Mouse (Mus musculus): ENCODE measurements around the gene Naa25.
"Not testable (repeated sequence)": the region's sequence is repeated elsewhere in the genome, so short reads cannot be mapped to it uniquely, and the experiment has no call there.

Naa25 gene

GRCm38 (mm10) chr5:121376972-121377371 lies 20.8 kb upstream of the Naa25 start:
- peaks cover 54% of the 10 kb centered on the region for H3K36me3 ChIP-seq (ENCODE audit: insufficient read depth, low read length)
- not testable (repeated sequence) for H3K4me1 ChIP-seq (replicated peaks; ENCODE audit: low read depth, low read length); H3K27me3 ChIP-seq (ENCODE audit: insufficient read depth, low read length); H3K4me3 ChIP-seq (replicated peaks; ENCODE audit: low read length); H3K9me3 ChIP-seq (ENCODE audit: low read length)
- peak; percentile 39; the same call in 1 of the 2 replicates for TF ChIP-seq CTCF (conservative IDR thresholded peaks at IDR 0.05; ENCODE audit: low read length)

- Histone ChIP-seq H3K4me1 (replicated peaks; ENCODE audit: low read depth, low read length) (no peaks in the 10 kb centered on the region), H3K27me3 (ENCODE audit: insufficient read depth, low read length) (peaks cover 3% of the 10 kb centered on the region), H3K4me3 (replicated peaks; ENCODE audit: low read length) (no peak overlapping the region), H3K9me3 (ENCODE audit: low read length) (no peaks in the 10 kb centered on the region), H3K36me3 (ENCODE audit: insufficient read depth, low read length) (peaks cover 39% of the 10 kb centered on the region)
- no peak for TF ChIP-seq NANOG (IDR thresholded peaks at IDR 0.05; ENCODE audit: borderline replicate concordance, low read length)
- TF ChIP-seq POU5F1 (IDR thresholded peaks at IDR 0.05; ENCODE audit: borderline replicate concordance, low read length) = no peak
- TF ChIP-seq CTCF (conservative IDR thresholded peaks at IDR 0.05; ENCODE audit: low read length) = no peak
Observed at GRCm38 (mm10) chr5:121378678-121379256, 19.0 kb upstream of the Naa25 start.

GRCm38 (mm10) chr5:121380692-121381091 lies 17.0 kb upstream of the Naa25 start:
- H3K36me3 ChIP-seq (ENCODE audit: insufficient read depth, low read length) = peaks cover 24% of the 10 kb centered on the region
- no peaks in the 10 kb centered on the region for H3K9me3 ChIP-seq (ENCODE audit: low read length)
- no peak overlapping the region for H3K4me3 ChIP-seq (replicated peaks; ENCODE audit: low read length)
- peaks cover 13% of the 10 kb centered on the region for H3K27me3 ChIP-seq (ENCODE audit: insufficient read depth, low read length)
- peaks cover 10% of the 10 kb centered on the region for H3K4me1 ChIP-seq (replicated peaks; ENCODE audit: low read depth, low read length)
- TF ChIP-seq CTCF (conservative IDR thresholded peaks at IDR 0.05; ENCODE audit: low read length) (peak; percentile 93), POU5F1 (IDR thresholded peaks at IDR 0.05; ENCODE audit: borderline replicate concordance, low read length) (no peak), NANOG (IDR thresholded peaks at IDR 0.05; ENCODE audit: borderline replicate concordance, low read length) (no peak)

- Histone ChIP-seq H3K4me1 (replicated peaks; ENCODE audit: low read depth, low read length) (peaks cover 22% of the 10 kb centered on the region), H3K9me3 (ENCODE audit: low read length) (no peaks in the 10 kb centered on the region), H3K27me3 (ENCODE audit: insufficient read depth, low read length) (peaks cover 33% of the 10 kb centered on the region), H3K4me3 (replicated peaks; ENCODE audit: low read length) (peak overlapping the region; percentile 83; the same call in 1 of the 2 replicates), H3K36me3 (ENCODE audit: insufficient read depth, low read length) (peaks cover 3% of the 10 kb centered on the region)
- no peak for TF ChIP-seq NANOG (IDR thresholded peaks at IDR 0.05; ENCODE audit: borderline replicate concordance, low read length)
- TF ChIP-seq POU5F1 (IDR thresholded peaks at IDR 0.05; ENCODE audit: borderline replicate concordance, low read length) = no peak
- no peak for TF ChIP-seq CTCF (conservative IDR thresholded peaks at IDR 0.05; ENCODE audit: low read length)
Observed at GRCm38 (mm10) chr5:121383857-121384756, 13.6 kb upstream of the Naa25 start.

GRCm38 (mm10) chr5:121384757-121385460 lies 12.8 kb upstream of the Naa25 start:
- H3K27me3 ChIP-seq (ENCODE audit: insufficient read depth, low read length) = peaks cover 33% of the 10 kb centered on the region
- peaks cover 30% of the 10 kb centered on the region for H3K4me1 ChIP-seq (replicated peaks; ENCODE audit: low read depth, low read length)
- TF ChIP-seq CTCF (conservative IDR thresholded peaks at IDR 0.05; ENCODE audit: low read length) (no peak), NANOG (IDR thresholded peaks at IDR 0.05; ENCODE audit: borderline replicate concordance, low read length) (no peak), POU5F1 (IDR thresholded peaks at IDR 0.05; ENCODE audit: borderline replicate concordance, low read length) (no peak)
- no peaks in the 10 kb centered on the region for H3K9me3 ChIP-seq (ENCODE audit: low read length)
- peak overlapping the region; percentile 83 for H3K4me3 ChIP-seq (replicated peaks; ENCODE audit: low read length)
- H3K36me3 ChIP-seq (ENCODE audit: insufficient read depth, low read length) = no peaks in the 10 kb centered on the region

GRCm38 (mm10) chr5:121385461-121386119 lies 12.1 kb upstream of the Naa25 start, which contains the start of gene Trafd1:
Trafd1 (minus strand) TSS chr5:121385632.
- peaks cover 31% of the 10 kb centered on the region for H3K4me1 ChIP-seq (replicated peaks; ENCODE audit: low read depth, low read length)

GRCm38 (mm10) chr5:121386120-121386909 lies 11.4 kb upstream of the Naa25 start:
- TF ChIP-seq NANOG (IDR thresholded peaks at IDR 0.05; ENCODE audit: borderline replicate concordance, low read length) = no peak
- TF ChIP-seq POU5F1 (IDR thresholded peaks at IDR 0.05; ENCODE audit: borderline replicate concordance, low read length) = no peak
- TF ChIP-seq CTCF (conservative IDR thresholded peaks at IDR 0.05; ENCODE audit: low read length) = no peak
- peaks cover 33% of the 10 kb centered on the region for H3K27me3 ChIP-seq (ENCODE audit: insufficient read depth, low read length)
- no peaks in the 10 kb centered on the region for H3K9me3 ChIP-seq (ENCODE audit: low read length)
- peak overlapping the region; percentile 83 for H3K4me3 ChIP-seq (replicated peaks; ENCODE audit: low read length)
- H3K36me3 ChIP-seq (ENCODE audit: insufficient read depth, low read length) = no peaks in the 10 kb centered on the region
- H3K4me1 ChIP-seq (replicated peaks; ENCODE audit: low read depth, low read length) = peaks cover 31% of the 10 kb centered on the region

More at GRCm38 (mm10) chr5:121385461-121386119, 12.1 kb upstream of the Naa25 start, which contains the start of gene Trafd1:
- Histone ChIP-seq H3K36me3 (ENCODE audit: insufficient read depth, low read length) (no peaks in the 10 kb centered on the region), H3K9me3 (ENCODE audit: low read length) (no peaks in the 10 kb centered on the region), H3K4me3 (replicated peaks; ENCODE audit: low read length) (peak within 1 kb of the TSS; percentile 83), H3K27me3 (ENCODE audit: insufficient read depth, low read length) (peaks cover 33% of the 10 kb centered on the region)
- TF ChIP-seq POU5F1 (IDR thresholded peaks at IDR 0.05; ENCODE audit: borderline replicate concordance, low read length) (no peak), NANOG (IDR thresholded peaks at IDR 0.05; ENCODE audit: borderline replicate concordance, low read length) (no peak), CTCF (conservative IDR thresholded peaks at IDR 0.05; ENCODE audit: low read length) (no peak)

Data from E14TG2a.4 (cell line).